In the genomic region with DNA sequence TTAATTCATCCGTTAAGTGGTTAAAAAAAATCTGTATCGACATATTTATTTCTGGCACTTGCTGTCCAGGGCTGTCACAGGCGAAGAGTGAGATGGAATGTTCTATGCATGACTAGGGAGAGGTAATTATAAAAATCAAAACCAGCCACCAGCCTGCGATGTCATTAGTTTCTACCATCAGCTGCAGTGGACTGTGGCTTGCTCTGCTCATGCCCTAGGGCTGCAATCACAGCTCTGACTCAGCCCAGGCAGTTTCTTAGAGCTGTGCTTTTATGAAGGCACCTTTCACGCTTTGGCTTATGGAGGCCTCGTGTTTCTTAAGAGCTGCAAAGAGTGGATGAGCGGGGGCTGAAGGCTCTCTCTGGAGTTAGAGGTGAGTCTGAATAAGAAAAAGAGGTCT, we compare ENCODE assay signal across 15 mouse cellular contexts. TPM values are rescaled to one million over a fixed set of nuclear protein-coding genes. Genes with fewer than 3 reads are reported as not detected.
A peak's percentile ranks its signal among the peaks of the same experiment; 100 is the strongest.
DNase-seq lines count a peak whose midpoint lies in the region; ATAC-seq lines count a peak whose summit lies in the region.
"Had no signal": no experiment of that assay in that cellular context is flagged by ENCODE, and none has a peak within 500 bp of the region (broad histone marks: within the 10 kb centered on the region; RNA-seq: fewer than 3 reads in every experiment).

No protein-coding gene starts in this region.

- peaks cover 25% of the 10 kb centered on the region for H3K36me3 ChIP-seq in midbrain, embryonic 14.5 days (ENCODE audit: control insufficient read depth, insufficient read depth, low read length)
- H3K36me3 ChIP-seq in midbrain, embryonic 10.5 days: peaks cover 63% of the 10 kb centered on the region
- H3K36me3 ChIP-seq in hindbrain, embryonic 14.5 days (replicated peaks; ENCODE audit: control insufficient read depth, insufficient read depth): peaks cover 32% of the 10 kb centered on the region
- no peaks in the 10 kb centered on the region for H3K36me3 ChIP-seq in neural tube, embryonic 14.5 days (ENCODE audit: control insufficient read depth, insufficient read depth, low read length)
- H3K36me3 ChIP-seq: embryonic facial prominence, embryonic 12.5 days had no signal

- H3K9ac ChIP-seq in midbrain, embryonic 14.5 days (replicated peaks; ENCODE audit: low read length): no peak overlapping the region
- H3K9ac ChIP-seq in hindbrain, embryonic 14.5 days: no peak overlapping the region
- H3K9ac ChIP-seq in neural tube, embryonic 14.5 days (replicated peaks; ENCODE audit: low read depth, low read length): no peak overlapping the region
- H3K9ac ChIP-seq: embryonic facial prominence, embryonic 12.5 days had no signal

- H3K9me3 ChIP-seq in midbrain, embryonic 14.5 days (ENCODE audit: control insufficient read depth, low read length): no peaks in the 10 kb centered on the region
- H3K9me3 ChIP-seq in midbrain, embryonic 10.5 days (replicated peaks): no peaks in the 10 kb centered on the region
- H3K9me3 ChIP-seq in hindbrain, embryonic 14.5 days (ENCODE audit: control insufficient read depth, low read length): no peaks in the 10 kb centered on the region
- H3K9me3 ChIP-seq in neural tube, embryonic 14.5 days (ENCODE audit: control insufficient read depth, low read length): no peaks in the 10 kb centered on the region
- H3K9me3 ChIP-seq: embryonic facial prominence, embryonic 12.5 days; heart, embryonic 10.5 days; megakaryocyte, embryonic 14.5 days had no signal

- no peak overlapping the region for H3K4me2 ChIP-seq in midbrain, embryonic 14.5 days (ENCODE audit: low read length)
- H3K4me2 ChIP-seq in hindbrain, embryonic 14.5 days (replicated peaks): no peak overlapping the region
- H3K4me2 ChIP-seq in neural tube, embryonic 14.5 days (ENCODE audit: low read depth, low read length): no peak overlapping the region
- H3K4me2 ChIP-seq: embryonic facial prominence, embryonic 12.5 days had no signal

- DNase-seq in midbrain, embryonic 14.5 days: peak; percentile 20
- no peak for DNase-seq in midbrain, embryonic 10.5 days (ENCODE audit: low spot score)
- no peak for DNase-seq in hindbrain, embryonic 14.5 days (ENCODE audit: low spot score)
- DNase-seq in kidney, postnatal 10 days: peak; percentile 20
- no peak for DNase-seq in left cerebral cortex, adult 8-10 months (ENCODE audit: low spot score in 2 of 2)
- DNase-seq in thymus, postnatal 14 days: no peak
- DNase-seq in left cerebral cortex, adult 18-20 months (ENCODE audit: low spot score in 2 of 2): no peak
- DNase-seq: adrenal gland, postnatal 10 days; cerebellum, adult 18-20 months; lung, adult 18-20 months had no signal

- no peaks in the 10 kb centered on the region for H3K27me3 ChIP-seq in midbrain, embryonic 14.5 days (ENCODE audit: control insufficient read depth, insufficient read depth, low read length)
- no peaks in the 10 kb centered on the region for H3K27me3 ChIP-seq in midbrain, embryonic 10.5 days (ENCODE audit: low read depth, poor library complexity, severe bottlenecking)
- H3K27me3 ChIP-seq in hindbrain, embryonic 14.5 days (ENCODE audit: control insufficient read depth, insufficient read depth, low read length): no peaks in the 10 kb centered on the region
- no peaks in the 10 kb centered on the region for H3K27me3 ChIP-seq in neural tube, embryonic 14.5 days (ENCODE audit: control insufficient read depth, insufficient read depth, low read length)
- H3K27me3 ChIP-seq: embryonic facial prominence, embryonic 12.5 days; megakaryocyte, embryonic 14.5 days had no signal

- WGBS in midbrain, embryonic 14.5 days: 77% methylated on average over 7 of the region's 7 CpGs
- 89% methylated on average over 7 of the region's 7 CpGs for WGBS in midbrain, embryonic 10.5 days
- WGBS in hindbrain, embryonic 14.5 days: 66% methylated on average over 7 of the region's 7 CpGs
- 61% methylated on average over 7 of the region's 7 CpGs for WGBS in neural tube, embryonic 14.5 days

- no peak overlapping the region for H3K4me3 ChIP-seq in midbrain, embryonic 14.5 days (replicated peaks; ENCODE audit: low read depth, low read length)
- H3K4me3 ChIP-seq in midbrain, embryonic 10.5 days: no peak overlapping the region
- no peak overlapping the region for H3K4me3 ChIP-seq in hindbrain, embryonic 14.5 days (replicated peaks; ENCODE audit: low read length)
- no peak overlapping the region for H3K4me3 ChIP-seq in neural tube, embryonic 14.5 days (ENCODE audit: low read depth, low read length)
- H3K4me3 ChIP-seq: embryonic facial prominence, embryonic 12.5 days; heart, embryonic 10.5 days; megakaryocyte, embryonic 14.5 days had no signal

- ATAC-seq in midbrain, embryonic 14.5 days (ENCODE audit: low FRiP score, low TSS enrichment): no peak
- ATAC-seq in hindbrain, embryonic 14.5 days (ENCODE audit: low FRiP score): peak; percentile 66
- ATAC-seq in neural tube, embryonic 14.5 days (ENCODE audit: low read depth): peak; percentile 63
- ATAC-seq: forebrain, embryonic 16.5 days had no signal

- no peaks in the 10 kb centered on the region for H3K4me1 ChIP-seq in midbrain, embryonic 14.5 days (ENCODE audit: control insufficient read depth, insufficient read depth, low read length)
- peaks cover 3% of the 10 kb centered on the region; the same call in 1 of the 2 replicates for H3K4me1 ChIP-seq in midbrain, embryonic 10.5 days
- no peaks in the 10 kb centered on the region; the same call in 1 of the 2 replicates for H3K4me1 ChIP-seq in hindbrain, embryonic 14.5 days (replicated peaks; ENCODE audit: control insufficient read depth, insufficient read depth, low read length)
- H3K4me1 ChIP-seq in neural tube, embryonic 14.5 days (ENCODE audit: control insufficient read depth, insufficient read depth, low read length): no peaks in the 10 kb centered on the region
- H3K4me1 ChIP-seq: megakaryocyte, embryonic 14.5 days had no signal

- peak overlapping the region; percentile 45; the same call in 1 of the 2 replicates for H3K27ac ChIP-seq in midbrain, embryonic 14.5 days (replicated peaks; ENCODE audit: low read depth, low read length)
- no peak overlapping the region for H3K27ac ChIP-seq in midbrain, embryonic 10.5 days (replicated peaks)
- peak overlapping the region; percentile 71 for H3K27ac ChIP-seq in hindbrain, embryonic 14.5 days
- H3K27ac ChIP-seq in neural tube, embryonic 14.5 days (ENCODE audit: low read depth, low read length): no peak overlapping the region
- H3K27ac ChIP-seq: embryonic facial prominence, embryonic 12.5 days; heart, embryonic 10.5 days had no signal

RNA-seq across cellular contexts. Expression of gene Iqsec1, which starts 32.3 kb away (rescaled TPM):
- 29.5 and 35.7 TPM in 2 replicates for polyA plus RNA-seq in midbrain, embryonic 14.5 days (2014; fragmentation: Nextera tagmentation; extraction: Ambion mirVana)
- 9.3 and 10.7 TPM in 2 replicates for polyA plus RNA-seq in midbrain, embryonic 10.5 days (2016; fragmentation: Nextera tagmentation; extraction: Ambion mirVana)
- 30.1 and 36.0 TPM in 2 replicates for polyA plus RNA-seq in hindbrain, embryonic 14.5 days (2014; fragmentation: Nextera tagmentation; extraction: Ambion mirVana)
- 26.3 and 33.4 TPM in 2 replicates for polyA plus RNA-seq in neural tube, embryonic 14.5 days (2014; fragmentation: Nextera tagmentation; extraction: Ambion mirVana)
- 100 to 1,000 TPM; 334 to 403 (median 359) TPM for total RNA-seq in left cerebral cortex, adult 8-10 months (2022)
- total RNA-seq in left cerebral cortex, adult 18-20 months (2021): 100 to 1,000 TPM; 343 TPM

Comparison
In these comparisons a context has a peak if more than half of its experiments do, and no peak if none do; other contexts are left out.
1. DNase-seq: peak in midbrain, embryonic 14.5 days (single experiment) and kidney, postnatal 10 days (single experiment); none in midbrain, embryonic 10.5 days (single experiment), hindbrain, embryonic 14.5 days (single experiment), left cerebral cortex, adult 8-10 months (0 of 2), thymus, postnatal 14 days (single experiment) and left cerebral cortex, adult 18-20 months (0 of 2).
2. H3K27ac ChIP-seq: peak in midbrain, embryonic 14.5 days (single experiment) and hindbrain, embryonic 14.5 days (single experiment); none in midbrain, embryonic 10.5 days (single experiment) and neural tube, embryonic 14.5 days (single experiment).